Mouse (Mus musculus) layer of hippocampus, adult 8-10 months (tissue): ENCODE data around the gene C2cd4a. TPM values are rescaled to one million over a fixed set of nuclear protein-coding genes. Genes with fewer than 3 reads are reported as not detected.

ENCODE experiments used
- DNase-seq, 2 experiments: peaks; one replicate each; pipeline ENCODE4 v3.0.0; 2022; ENCODE audit warnings: low spot score in 2 of 2
- total RNA-seq, 4 experiments: library from RNA; stranded (reverse); gene quantifications; 2 replicates each; pipeline ENCODE4 v1.2.4; 2022

Gene C2cd4a
- total RNA-seq, 4 experiments from 2014 or later: 0.93 to 3.2 (median 2.2) TPM

GRCm38 (mm10) chr9:67792405-67792804 is 39.7 kb downstream of the C2cd4a start:
- no peak for DNase-seq

DNA sequence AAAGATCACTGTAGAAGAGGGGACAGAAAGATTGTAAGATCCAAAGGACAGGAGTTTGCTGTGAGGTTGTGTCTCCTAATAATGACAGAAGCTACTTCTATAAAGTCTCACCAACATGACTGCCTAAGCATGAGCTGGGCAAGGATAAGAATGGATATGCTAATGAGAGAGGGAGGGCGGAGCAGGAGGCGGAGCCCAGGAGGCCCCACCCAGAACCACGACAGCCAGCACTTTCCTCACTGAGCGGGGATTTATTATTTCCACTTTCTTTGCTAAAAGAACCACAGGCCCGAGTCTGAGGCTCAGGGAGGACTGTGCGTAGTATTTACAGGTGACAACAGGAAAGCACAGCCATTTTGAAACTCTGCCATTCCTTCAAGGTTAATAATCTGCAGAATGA is 44.5 kb downstream of the C2cd4a start:
- DNase-seq: no peak

GRCm38 (mm10) chr9:67786311-67786710 is 45.8 kb downstream of the C2cd4a start:
- no peak for DNase-seq

GRCm38 (mm10) chr9:67783925-67784324 is 48.2 kb downstream of the C2cd4a start:
- DNase-seq: no peak

GRCm38 (mm10) chr9:67783464-67783863 is 48.7 kb downstream of the C2cd4a start:
- DNase-seq: no peak

GRCm38 (mm10) chr9:67782786-67783185 is 49.3 kb downstream of the C2cd4a start:
- DNase-seq: no peak

Other genes with a start within 250 kb of the C2cd4a start
- 1 to 10 TPM; 4.7 to 7.5 (median 5.5) TPM for gene C2cd4b, start 72.9 kb downstream of the C2cd4a start, total RNA-seq
- gene Vps13c, start 8.1 kb upstream of the C2cd4a start, total RNA-seq: 100 to 1,000 TPM in 3 of 4 experiments, 10 to 100 TPM in 1; 95.9 to 127 (median 105) TPM